Mouse (Mus musculus) limb, embryonic 10.5 days (tissue): ENCODE results near the gene Fzd4. TPM values are rescaled to one million over a fixed set of nuclear protein-coding genes. Genes with fewer than 3 reads are reported as not detected.

Experiments used
- DNase-seq: peaks from one replicate; pipeline ENCODE4 v3.0.0-alpha.2; 2017; ENCODE audit warnings: low spot score
- H3K27ac ChIP-seq: fragments of 300-500 bp; sonication (generic); 2 replicates; pipeline ENCODE4 v1.5.1; 2016; ENCODE audit warnings: mild to moderate bottlenecking
- H3K27me3 ChIP-seq: fragments of 300-500 bp; sonication (generic); 2 replicates; pipeline ENCODE4 v1.6.1; 2016; ENCODE audit warnings: low read depth, mild to moderate bottlenecking; ENCODE audit not compliant: poor library complexity, severe bottlenecking
- H3K36me3 ChIP-seq: fragments of 300-500 bp; sonication (generic); 2 replicates; pipeline ENCODE4 v1.6.1; 2016; ENCODE audit warnings: mild to moderate bottlenecking, moderate library complexity
- H3K4me1 ChIP-seq: fragments of 300-500 bp; sonication (generic); 2 replicates; pipeline ENCODE4 v1.6.1; 2016
- H3K4me3 ChIP-seq: fragments of 300-500 bp; sonication (generic); 2 replicates; pipeline ENCODE4 v1.5.1; 2016; ENCODE audit warnings: mild to moderate bottlenecking, moderate library complexity
- H3K9me3 ChIP-seq: fragments of 300-500 bp; sonication (generic); replicated peaks from 2 replicates; pipeline ENCODE4 v1.6.1; 2016; ENCODE audit warnings: mild to moderate bottlenecking
- WGBS: fragments of 180-500 bp; shearing (Covaris S2); methylation state at CpG from one replicate; pipeline ENCODE4 v1.1.7; 2016; 5-methylcytosine and 5-hydroxymethylcytosine counted together
- polyA plus RNA-seq: library from polyadenylated mRNA; unstranded; fragments of >200 nt; fragmentation: Nextera tagmentation; extraction: Ambion mirVana; gene quantifications from 2 replicates; pipeline ENCODE4 v1.2.1, GENCODE M21; 2016

Fzd4 gene
- polyA plus RNA-seq, 1 experiment from 2014 or later: 6.4 TPM

DNA sequence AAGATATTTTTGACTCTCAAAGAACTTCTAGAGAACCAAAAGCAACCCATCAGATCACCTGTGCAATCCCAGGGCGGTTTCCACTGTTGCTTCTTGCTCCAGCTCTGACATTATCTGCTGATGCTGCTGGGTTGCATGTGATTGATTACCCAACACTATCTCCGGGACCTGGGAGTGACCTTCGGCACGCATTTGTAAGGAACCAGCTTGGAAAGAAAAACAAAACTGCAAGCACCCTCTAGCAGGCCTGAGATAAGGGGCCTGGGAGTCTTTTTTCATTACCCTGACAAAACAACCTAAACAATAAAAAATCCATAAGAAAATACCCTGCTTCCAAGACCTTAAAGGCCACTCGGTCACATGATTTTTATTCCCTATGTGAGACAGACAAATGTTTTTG is 19.0 kb downstream of the Fzd4 start:
- WGBS: 5% methylated on average over 5 of the region's 5 CpGs
- DNase-seq: no peak
- Histone ChIP-seq H3K27me3 (no peaks in the 10 kb centered on the region), H3K9me3 (no peaks in the 10 kb centered on the region), H3K27ac (no peak overlapping the region), H3K4me3 (no peak overlapping the region), H3K4me1 (peaks cover 33% of the 10 kb centered on the region), H3K36me3 (no peaks in the 10 kb centered on the region)

DNA sequence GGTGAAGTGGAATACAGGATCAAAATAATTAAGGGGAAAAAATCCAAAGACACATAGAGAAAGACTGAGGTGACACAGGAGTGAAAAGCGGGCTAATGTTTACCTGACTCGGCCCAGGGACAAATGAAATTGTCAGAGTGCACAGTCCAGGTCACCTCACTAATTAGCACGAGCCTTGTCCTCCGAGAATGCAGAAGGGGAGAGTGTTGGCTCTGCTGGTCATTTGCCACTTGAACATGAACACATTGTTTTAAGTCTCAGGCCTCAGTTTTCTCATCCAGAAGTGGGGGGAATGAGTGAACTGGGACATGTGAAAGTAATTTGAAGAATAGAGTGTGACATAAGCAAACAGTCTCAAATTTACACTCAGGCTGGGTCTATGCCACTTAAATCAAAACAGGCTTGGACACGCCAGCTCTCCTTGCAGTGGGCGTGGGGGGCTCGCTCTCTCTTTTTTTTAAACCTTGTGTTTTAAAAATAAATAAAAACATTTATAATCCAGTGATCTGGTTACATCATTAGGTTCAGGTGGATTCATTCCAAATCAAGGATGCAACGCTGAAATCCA is 19.6 kb downstream of the Fzd4 start:
- DNase-seq: no peak
- 37% methylated on average over 8 of the region's 8 CpGs for WGBS
- Histone ChIP-seq H3K27ac (no peak overlapping the region), H3K4me1 (peaks cover 32% of the 10 kb centered on the region), H3K9me3 (no peaks in the 10 kb centered on the region), H3K36me3 (no peaks in the 10 kb centered on the region), H3K27me3 (no peaks in the 10 kb centered on the region), H3K4me3 (no peak overlapping the region)

DNA sequence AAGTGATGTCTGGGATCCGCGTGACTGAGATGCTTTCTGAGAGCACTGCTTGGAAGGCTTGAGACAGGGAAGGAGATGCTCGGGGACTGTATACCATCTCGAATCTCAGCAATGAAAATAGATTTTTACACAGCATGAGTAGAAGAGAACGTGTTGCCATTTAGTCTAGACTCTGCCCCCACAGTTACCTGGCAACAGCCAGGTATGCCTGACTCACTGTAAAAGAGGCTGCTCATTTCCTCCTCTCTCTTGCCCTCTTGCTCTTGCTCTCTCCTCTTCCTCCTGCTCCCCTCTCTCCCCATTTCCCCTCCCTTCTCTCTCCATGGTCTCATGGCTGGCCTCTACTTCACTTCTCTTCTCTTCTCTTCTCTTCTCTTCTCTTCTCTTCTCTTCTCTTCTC is 20.5 kb downstream of the Fzd4 start:
- Histone ChIP-seq H3K27ac (no peak overlapping the region; the same call in 1 of the 2 replicates), H3K4me1 (peaks cover 32% of the 10 kb centered on the region), H3K9me3 (no peaks in the 10 kb centered on the region), H3K4me3 (no peak overlapping the region), H3K36me3 (no peaks in the 10 kb centered on the region), H3K27me3 (no peaks in the 10 kb centered on the region)
- no peak for DNase-seq
- 90% methylated on average over 5 of the region's 5 CpGs for WGBS

DNA sequence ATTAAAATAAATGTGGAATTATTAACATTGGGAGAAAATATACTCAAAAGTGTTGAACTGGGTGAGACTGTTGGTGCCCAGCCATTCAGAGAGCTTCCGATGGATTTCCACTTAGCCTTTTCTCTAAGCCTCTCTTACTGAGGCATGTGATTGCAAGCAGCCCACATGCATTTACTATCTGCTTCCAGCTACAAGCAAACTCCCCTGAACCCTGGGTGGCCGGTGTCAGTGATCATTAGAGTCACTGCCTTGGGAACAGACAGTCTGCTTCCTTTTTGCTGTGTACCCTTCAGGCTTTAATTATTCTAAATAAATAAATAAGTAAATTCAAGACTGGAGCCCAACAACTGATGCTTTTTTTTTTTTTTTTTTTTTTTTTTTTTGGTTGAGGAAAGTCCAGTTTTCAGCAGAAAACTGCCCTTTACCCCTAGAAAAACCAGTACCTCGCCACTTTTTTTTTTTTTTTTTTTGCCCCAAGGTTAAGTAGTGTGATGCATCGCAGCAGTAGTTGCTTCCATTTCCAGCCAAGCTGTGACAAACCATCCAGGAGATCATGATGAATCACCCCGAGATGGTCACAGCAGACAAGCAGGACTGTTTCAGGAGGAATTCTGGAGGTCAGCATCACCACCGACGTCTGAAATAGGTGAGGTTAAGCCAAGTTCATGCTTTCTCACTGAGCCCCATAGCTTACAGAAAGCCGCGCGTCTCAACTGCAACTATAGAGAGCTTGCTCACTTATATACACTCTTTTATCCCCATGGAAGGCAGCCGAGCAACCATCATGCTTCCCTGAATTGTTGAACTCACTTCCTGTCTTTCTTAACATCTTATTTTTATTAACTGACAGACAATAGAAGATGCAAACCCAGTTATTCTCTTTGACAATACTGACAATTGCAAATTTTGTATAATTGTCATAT is 21.9 kb downstream of the Fzd4 start:
- Histone ChIP-seq H3K9me3 (no peaks in the 10 kb centered on the region), H3K27me3 (no peaks in the 10 kb centered on the region), H3K4me3 (no peak overlapping the region), H3K36me3 (no peaks in the 10 kb centered on the region), H3K27ac (no peak overlapping the region), H3K4me1 (peaks cover 32% of the 10 kb centered on the region)
- DNase-seq: no peak
- WGBS: 51% methylated on average over 11 of the region's 11 CpGs

DNA sequence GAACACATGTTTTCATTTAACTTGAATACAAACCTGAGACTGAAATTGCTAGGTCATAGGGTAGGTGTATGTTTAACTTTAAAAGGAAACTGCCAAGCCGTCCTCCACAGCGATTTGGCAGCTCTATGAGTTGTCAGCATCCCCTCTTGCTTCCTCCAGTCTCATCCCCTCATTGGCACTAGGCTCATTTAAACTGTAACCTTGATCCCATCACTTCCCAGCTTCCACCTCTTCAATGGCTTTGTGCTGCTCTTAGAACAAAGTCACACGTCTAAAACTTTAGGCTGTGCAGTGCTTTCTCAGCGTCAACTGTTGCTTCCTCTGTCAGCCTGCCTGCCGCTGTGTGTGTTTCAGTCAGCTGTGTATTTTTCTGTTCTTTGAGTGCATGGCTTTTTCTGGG is 22.9 kb downstream of the Fzd4 start:
- H3K27me3 ChIP-seq: no peaks in the 10 kb centered on the region
- H3K36me3 ChIP-seq: no peaks in the 10 kb centered on the region
- H3K4me3 ChIP-seq: no peak overlapping the region
- 48% methylated on average over 5 of the region's 5 CpGs for WGBS
- peaks cover 32% of the 10 kb centered on the region for H3K4me1 ChIP-seq
- H3K27ac ChIP-seq: peak overlapping the region; percentile 40; the same call in 1 of the 2 replicates
- DNase-seq: no peak
- no peaks in the 10 kb centered on the region for H3K9me3 ChIP-seq

DNA sequence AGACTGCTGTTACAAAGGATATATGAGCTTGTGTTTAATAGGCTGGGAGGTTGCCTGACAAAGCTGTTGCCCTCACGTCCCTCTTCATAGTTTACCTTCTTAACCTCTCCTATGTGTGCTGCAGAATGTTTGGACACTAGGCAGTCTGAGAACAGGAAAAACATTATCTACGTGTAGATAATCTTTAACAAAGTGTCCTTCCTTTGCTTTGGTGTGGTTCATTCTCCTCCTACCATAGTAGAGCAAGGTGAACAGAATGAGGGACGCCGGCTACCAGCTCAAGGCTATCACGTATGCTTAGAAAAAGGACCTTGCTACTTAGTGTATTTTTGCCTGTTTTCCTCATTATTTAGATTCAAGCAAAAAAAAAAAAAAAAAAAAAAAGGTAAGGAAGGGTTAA is 24.6 kb downstream of the Fzd4 start:
- H3K4me3 ChIP-seq: no peak overlapping the region
- WGBS: 84% methylated on average over 5 of the region's 5 CpGs
- no peak for DNase-seq
- H3K36me3 ChIP-seq: no peaks in the 10 kb centered on the region
- H3K27me3 ChIP-seq: no peaks in the 10 kb centered on the region
- H3K27ac ChIP-seq: no peak overlapping the region
- H3K9me3 ChIP-seq: no peaks in the 10 kb centered on the region
- peaks cover 28% of the 10 kb centered on the region for H3K4me1 ChIP-seq

DNA sequence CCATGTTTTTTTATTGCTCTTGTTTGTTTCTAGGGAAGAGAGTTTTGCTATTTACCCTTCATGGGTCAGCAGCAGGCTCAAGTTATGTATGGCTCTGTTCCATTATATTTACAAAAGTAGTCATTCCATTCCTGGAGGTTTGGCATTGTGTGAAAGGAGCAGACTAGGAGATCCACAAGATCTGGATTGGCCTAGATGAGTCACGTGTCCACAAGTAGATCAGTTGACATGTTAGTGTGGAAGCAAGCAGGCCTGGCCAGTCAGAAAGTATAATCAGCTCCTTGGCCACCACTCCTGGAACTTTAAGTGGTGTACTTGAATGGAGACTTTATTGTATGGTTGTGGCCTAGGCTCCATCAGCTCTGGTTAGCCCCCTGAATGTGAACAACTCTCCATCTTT is 25.2 kb downstream of the Fzd4 start:
- Histone ChIP-seq H3K9me3 (no peaks in the 10 kb centered on the region), H3K27ac (no peak overlapping the region), H3K4me1 (peaks cover 23% of the 10 kb centered on the region), H3K4me3 (no peak overlapping the region), H3K36me3 (no peaks in the 10 kb centered on the region), H3K27me3 (no peaks in the 10 kb centered on the region)
- 77% methylated on average over 1 of the region's 1 CpGs for WGBS
- DNase-seq: no peak

DNA sequence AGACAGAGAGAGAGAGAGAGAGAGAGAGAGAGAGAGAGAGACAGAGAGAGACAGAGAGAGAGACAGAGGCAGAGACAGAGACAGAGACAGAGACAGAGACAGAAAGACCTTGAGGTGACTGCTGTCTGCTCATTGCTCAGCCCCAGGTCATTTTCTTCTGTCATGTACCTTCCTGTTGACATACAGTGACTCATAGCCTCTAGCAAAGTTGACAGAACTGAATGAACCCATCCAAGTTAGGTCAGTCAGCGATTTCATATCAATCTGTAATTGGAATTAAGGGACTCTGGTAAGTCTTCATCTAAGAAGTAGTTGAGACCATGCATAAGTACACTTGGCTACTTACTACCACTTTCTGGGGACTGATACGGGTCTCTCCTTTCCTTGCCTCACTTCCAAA is 27.0 kb downstream of the Fzd4 start:
- no peak overlapping the region for H3K4me3 ChIP-seq
- WGBS: 86% methylated on average over 2 of the region's 2 CpGs
- no peaks in the 10 kb centered on the region for H3K9me3 ChIP-seq
- no peak overlapping the region for H3K27ac ChIP-seq
- peaks cover 10% of the 10 kb centered on the region for H3K4me1 ChIP-seq
- no peak for DNase-seq
- H3K36me3 ChIP-seq: no peaks in the 10 kb centered on the region
- H3K27me3 ChIP-seq: no peaks in the 10 kb centered on the region

DNA sequence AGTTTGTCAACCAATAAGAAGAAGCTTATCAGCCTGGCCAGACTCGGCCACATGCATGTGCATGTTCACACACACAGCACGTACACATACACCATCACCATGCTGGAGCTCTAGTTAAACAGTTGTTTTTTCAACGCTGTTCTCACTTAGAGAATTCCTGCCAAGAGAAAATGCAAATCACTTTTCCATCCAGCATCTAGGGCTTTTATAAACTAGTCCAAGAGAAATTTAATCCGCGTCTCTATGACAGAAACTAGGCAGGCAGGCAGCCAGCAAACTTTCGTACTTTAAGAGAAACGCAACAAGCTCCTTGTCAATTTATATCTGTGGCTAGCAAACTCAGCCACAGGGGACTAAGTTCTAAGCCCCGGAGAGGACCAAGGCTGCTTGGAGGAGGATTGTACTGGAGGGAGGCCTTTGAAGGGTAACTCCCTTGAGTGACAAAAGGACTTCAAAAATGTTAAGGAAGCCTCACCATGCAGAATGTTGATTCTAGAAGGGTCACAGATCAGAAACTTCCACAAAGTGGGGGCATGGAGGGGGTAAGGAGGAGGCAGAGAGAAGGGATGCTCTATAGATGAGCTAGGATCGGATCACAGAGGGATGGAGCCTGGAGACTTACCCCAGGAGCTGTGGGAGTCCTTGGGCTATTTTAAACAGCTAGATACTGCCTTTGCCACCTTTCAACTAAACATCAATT is 29.2 kb downstream of the Fzd4 start:
- WGBS: 83% methylated on average over 9 of the region's 9 CpGs
- Histone ChIP-seq H3K4me3 (no peak overlapping the region), H3K4me1 (no peaks in the 10 kb centered on the region), H3K27me3 (no peaks in the 10 kb centered on the region), H3K27ac (no peak overlapping the region), H3K9me3 (no peaks in the 10 kb centered on the region), H3K36me3 (no peaks in the 10 kb centered on the region)
- DNase-seq: no peak

DNA sequence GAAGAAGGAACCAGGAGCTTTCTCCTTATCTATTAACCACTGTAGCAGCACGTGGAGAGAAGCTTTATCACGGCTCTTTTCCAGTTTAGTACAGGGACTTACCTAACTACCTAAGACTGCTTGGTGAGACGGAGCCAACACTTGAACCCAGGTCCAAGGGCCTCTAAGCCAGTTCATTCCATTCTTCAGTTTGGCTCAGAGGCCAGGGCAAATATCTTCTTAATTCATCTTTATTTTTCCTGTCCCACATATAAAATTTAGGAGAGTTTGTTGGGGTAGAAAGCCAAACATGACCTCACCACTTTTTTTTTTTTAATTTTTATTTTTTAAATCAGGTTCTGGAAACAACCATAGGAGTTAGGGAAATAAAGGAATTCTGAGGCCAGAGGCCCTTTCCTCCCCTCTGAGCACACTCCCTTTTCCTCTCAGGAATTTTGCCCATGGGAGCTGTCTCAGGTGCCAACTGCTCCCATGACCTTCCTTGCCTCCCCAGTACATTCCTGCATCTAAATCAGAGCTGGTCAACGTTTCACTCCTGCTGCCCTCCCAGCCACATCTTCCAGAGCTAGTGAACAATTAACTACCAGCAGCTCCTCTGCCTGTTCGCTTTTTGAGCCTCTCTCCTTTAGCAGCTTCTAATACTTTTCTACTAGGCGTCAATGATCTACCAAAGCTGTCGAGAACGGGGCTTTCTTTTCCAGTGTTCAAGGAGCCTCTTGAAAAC is 29.9 kb downstream of the Fzd4 start:
- Histone ChIP-seq H3K27me3 (no peaks in the 10 kb centered on the region), H3K36me3 (no peaks in the 10 kb centered on the region), H3K4me3 (no peak overlapping the region), H3K9me3 (no peaks in the 10 kb centered on the region), H3K27ac (no peak overlapping the region), H3K4me1 (no peaks in the 10 kb centered on the region)
- DNase-seq: no peak
- WGBS: 60% methylated on average over 8 of the region's 8 CpGs

DNA sequence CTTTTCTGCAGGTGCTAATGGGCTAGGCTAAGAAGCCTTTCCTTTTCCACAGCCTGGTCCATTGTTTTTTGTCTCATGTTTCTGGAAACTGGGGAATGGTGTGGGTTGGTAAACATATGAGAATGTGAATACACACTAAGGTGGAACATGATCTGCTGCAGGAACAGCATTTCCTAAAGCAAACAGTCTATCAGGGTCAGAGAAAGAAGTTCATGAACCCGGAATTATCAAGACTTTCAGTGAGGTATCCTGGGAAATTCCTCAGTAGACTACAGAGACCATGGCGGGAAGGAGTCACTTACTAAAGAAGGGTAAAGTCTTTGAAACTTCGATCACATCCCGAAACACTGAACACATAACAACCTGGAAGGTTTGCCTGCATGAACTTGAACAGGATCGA is 32.2 kb downstream of the Fzd4 start:
- Histone ChIP-seq H3K4me1 (no peaks in the 10 kb centered on the region), H3K4me3 (no peak overlapping the region), H3K27ac (no peak overlapping the region), H3K9me3 (no peaks in the 10 kb centered on the region), H3K36me3 (no peaks in the 10 kb centered on the region), H3K27me3 (no peaks in the 10 kb centered on the region)
- 82% methylated on average over 5 of the region's 5 CpGs for WGBS
- DNase-seq: no peak

DNA sequence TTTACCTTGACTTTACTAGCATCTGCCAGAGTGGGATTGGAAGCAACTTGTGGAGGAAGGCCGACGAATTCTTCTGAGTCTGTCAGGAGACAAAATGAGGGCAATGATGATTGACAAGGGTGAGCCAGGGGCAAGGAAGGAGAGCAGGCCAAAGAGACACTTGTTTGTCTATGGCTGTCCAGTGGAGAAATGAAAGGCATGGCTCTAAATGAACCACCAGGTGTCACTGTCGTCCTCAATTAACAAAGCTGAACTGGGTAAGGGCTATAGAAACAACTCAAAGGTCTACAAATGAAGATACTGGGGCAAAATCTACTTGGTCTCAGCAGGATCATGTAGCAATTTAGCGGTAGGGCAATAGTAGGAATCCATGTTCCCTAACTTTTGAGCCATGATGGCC is 33.4 kb downstream of the Fzd4 start:
- Histone ChIP-seq H3K9me3 (no peaks in the 10 kb centered on the region), H3K27ac (no peak overlapping the region), H3K4me1 (no peaks in the 10 kb centered on the region), H3K4me3 (no peak overlapping the region), H3K36me3 (no peaks in the 10 kb centered on the region), H3K27me3 (no peaks in the 10 kb centered on the region)
- DNase-seq: no peak
- 53% methylated on average over 4 of the region's 4 CpGs for WGBS
